Mouse (Mus musculus) gastrocnemius, adult 18-20 months (tissue): ENCODE results near the gene Sh3bgrl. TPM values are rescaled to one million over a fixed set of nuclear protein-coding genes. Genes with fewer than 3 reads are reported as not detected.
A peak's percentile ranks its signal among the peaks of the same experiment; 100 is the strongest.
"Not testable (repeated sequence)": the region's sequence is repeated elsewhere in the genome, so short reads cannot be mapped to it uniquely, and the experiment has no call there.

Source experiments
- DNase-seq: peaks from one replicate; pipeline ENCODE4 v3.0.0; 2021; ENCODE audit warnings: low spot score
- long read RNA-seq, 2 experiments: library from polyadenylated mRNA; stranded (forward); transcript quantifications; one replicate each; pipeline ENCODE4 v2.0.0; 2021
- total RNA-seq, 2 experiments: library from RNA; stranded (reverse); gene quantifications; 2 replicates each; pipeline ENCODE4 v1.2.3; 2021

Gene Sh3bgrl
- 1 to 10 TPM; 9.6 TPM for total RNA-seq
- long read RNA-seq, experiment 1, transcript Sh3bgrl-201 (4 exons, 2,882 nt), result major isoform, 8 of 15 reads
- long read RNA-seq, experiment 1, partial matches to known transcripts, result 0 of 15 reads
- long read RNA-seq, experiment 1, other reads (novel, unspliced or antisense), result 7 of 15 reads
- long read RNA-seq, experiment 2, transcript Sh3bgrl-201 (4 exons, 2,882 nt), result major isoform, 10 of 20 reads
- long read RNA-seq, experiment 2, partial matches to known transcripts, result 2 of 20 reads
- long read RNA-seq, experiment 2, other reads (novel, unspliced or antisense), result 8 of 20 reads

DNA sequence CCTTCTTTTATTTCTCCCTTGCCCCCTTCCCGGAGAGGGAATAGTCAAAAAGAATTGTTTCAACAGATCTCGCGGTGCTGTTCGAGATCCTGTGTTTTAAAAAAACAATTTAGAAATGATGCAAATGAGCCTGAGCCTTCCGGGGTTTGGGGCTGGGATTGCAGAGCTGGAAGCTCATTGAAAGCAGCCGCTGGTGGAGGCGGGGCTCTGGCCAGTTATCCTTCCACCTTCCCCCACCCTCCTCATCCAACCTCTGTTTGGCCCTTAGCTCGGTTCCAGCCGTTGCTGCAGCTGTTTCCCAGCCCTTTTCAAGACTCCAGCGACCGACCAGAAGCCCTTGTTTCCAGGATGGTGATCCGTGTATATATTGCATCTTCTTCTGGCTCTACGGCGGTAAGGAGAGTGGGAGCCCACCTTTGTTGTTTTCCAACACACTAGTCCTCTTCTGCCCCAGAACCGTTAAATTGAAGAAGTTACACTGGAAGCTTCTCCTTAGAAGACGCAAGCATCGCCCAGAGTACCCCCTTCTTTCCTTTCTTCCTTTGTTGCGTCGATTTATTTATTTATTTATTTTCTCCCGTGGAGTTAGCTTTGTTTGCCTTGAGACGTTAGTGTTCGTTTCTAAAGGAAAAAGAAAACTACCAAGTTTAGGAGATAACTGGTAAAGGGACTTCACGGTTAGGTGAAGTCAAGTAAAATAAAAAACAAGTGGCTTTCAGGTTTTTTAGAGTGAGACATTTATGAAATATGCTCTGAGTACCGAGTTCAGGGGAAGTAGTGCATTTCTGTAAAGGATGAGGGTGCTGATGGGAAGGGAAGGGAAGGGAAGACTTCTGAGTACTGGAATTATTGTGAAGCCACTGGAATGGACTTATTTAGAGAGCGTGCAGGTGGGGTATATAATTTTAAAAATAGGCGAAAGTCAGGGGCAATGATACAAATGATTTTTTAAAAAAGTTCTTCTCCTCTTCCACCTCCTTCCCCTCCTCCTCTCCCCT is at the start of gene Sh3bgrl:
TSS of gene Sh3bgrl (plus strand) at position 121 of the 998 bp plus-strand sequence.
- peak; percentile 72 for DNase-seq

DNA sequence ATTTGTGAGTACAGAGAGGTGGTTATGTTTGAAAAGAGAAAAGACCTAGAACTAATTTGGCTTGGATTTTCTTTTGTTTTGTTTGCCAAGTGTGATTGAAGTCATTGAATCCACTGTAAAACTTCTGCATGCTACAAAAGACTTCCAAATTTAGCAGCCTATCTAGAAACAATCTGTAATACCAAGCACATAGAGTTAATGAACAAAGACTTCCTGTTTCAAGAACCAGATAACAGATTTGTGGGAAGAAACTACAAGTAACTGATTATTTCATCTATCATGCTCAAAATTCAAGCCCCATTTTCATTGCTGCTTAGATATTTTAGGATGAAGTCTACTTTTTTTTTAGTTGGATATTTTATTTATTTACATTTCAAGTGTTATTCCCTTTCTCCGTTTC is 47.4 kb upstream of the Sh3bgrl start:
- no peak for DNase-seq

DNA sequence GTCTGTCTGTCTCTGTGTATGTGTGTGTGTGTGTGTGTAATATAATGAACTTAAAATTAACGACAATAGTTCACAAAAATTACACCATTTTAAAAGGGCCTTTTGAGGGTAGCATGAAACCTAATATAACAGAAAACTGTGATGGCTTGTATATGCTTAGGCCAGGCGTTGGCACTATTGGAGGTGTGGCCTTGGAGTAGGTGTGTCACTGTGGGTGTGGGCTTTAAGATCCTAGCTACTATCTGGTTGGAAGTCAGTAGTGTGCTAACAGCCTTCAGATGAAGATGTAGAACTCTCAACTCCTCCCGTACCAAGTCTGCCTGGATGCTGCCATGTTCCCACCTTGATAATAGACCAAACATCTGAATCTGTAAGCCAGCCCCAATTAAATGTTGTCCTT is 23.4 kb upstream of the Sh3bgrl start:
- DNase-seq, result no peak

DNA sequence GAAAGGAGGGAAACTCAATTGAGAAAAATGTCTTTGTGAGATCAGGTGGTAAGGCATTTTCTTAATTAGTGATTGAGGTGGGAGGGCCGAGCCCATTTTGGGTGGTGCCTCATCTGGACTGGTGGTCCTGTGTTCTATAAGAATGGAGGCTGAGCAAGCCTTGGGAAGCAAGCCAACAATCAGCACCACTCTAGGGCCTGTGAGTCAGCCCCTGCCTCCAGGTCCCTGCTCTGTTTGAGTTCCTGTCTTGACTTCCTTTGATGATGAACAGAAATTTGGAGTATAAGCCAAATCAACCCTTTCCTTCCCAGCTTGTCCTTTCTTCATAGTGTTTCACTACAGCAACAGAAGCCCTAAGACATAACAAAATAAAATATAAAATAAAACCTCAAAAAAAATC is 19.4 kb upstream of the Sh3bgrl start:
- DNase-seq, result no peak

DNA sequence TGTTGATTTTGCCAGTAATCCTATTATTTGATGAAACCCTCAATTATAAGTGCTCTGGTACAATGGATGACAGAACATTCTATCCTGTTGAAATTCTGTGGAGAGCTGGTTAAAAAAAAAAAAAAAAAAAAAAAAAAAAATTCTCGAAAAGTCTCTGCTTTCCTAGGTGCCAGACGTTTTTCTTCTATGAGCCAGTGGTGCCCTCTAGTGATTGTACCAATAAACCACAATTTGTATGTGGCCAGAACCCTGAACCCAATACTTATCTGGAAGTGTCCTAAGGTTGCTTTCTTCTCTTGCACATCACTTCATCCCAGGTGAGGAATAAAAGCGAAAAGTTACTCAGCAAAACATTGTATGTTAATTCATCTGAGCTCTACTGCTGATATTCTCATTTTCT is 18.8 kb upstream of the Sh3bgrl start:
- DNase-seq, result peak; percentile 4

DNA sequence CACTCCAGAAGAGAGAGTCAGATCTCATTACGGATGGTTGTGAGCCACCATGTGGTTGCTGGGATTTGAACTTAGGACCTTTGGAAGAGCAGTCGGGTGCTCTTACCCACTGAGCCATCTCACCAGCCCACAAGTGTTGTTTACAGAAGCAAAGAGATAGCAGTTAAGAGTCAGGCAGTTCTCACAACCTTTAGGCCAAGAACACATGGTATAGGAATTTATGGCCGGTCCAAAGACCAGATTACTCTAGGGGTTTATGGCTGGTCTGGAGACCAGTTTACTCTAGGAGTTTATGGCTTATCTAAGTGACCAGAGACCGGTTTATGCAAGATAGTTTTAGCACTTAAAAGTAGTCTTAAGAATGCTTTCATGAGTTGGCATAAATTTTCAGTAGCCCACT is 15.8 kb upstream of the Sh3bgrl start:
- DNase-seq, result not testable (repeated sequence)

DNA sequence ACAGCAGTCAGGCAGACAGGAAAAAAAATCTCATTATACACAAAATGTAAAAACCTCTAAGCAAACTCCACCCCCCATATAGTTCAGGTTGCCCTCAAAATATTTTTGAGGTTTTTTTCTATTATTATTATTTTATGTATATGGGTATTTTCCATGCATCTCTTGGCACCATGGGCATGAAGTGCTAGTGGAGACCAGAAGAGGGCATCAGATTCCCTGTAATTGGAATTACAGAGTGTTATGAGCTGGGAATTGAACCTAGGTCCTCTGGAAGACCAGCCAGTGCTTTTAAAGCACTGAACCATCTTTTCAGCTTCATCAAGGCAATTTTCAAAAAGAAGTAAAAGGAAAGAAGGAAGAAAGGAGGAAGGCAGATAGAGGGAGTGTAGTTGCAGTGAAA is 8.1 kb upstream of the Sh3bgrl start:
- no peak for DNase-seq

DNA sequence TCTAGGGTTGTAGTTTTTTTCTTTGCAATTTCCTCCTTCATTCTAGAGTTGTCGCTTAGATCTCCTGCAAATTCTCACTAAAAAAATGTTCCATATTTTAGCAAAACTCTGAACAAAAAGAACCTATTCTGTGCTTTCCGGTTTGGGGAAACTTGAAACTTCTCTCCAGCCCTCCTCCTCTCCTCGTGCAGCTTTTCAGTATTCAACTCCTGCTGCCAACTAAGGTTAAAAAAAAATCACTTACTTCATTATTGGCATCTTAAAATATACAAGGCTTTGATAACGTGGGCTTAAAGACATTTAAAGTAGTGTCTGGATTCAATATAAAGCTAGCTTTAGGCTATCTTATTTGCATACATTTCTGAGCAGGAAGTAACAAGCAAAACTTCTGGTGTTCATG is 365 bp upstream of the Sh3bgrl start:
- no peak for DNase-seq

DNA sequence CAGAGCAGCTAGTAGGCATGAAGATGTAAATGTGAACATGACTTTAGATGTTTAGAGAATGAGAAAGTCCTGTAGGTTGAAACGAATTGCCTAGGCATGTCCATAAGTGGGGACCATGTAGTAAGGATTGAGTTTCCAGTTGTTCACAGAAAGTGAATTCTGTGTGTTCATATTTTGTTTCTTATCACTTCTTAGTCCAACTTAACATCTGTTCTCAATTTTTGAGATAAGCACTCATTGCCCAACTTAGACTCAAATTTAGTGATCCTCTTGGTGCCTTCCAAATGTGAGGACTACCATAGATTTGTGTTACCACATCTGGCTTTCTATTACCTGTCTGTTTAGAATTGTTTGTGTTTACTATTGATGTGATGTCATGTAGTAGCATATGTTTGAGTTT is 3.3 kb downstream of the Sh3bgrl start:
- no peak for DNase-seq

DNA sequence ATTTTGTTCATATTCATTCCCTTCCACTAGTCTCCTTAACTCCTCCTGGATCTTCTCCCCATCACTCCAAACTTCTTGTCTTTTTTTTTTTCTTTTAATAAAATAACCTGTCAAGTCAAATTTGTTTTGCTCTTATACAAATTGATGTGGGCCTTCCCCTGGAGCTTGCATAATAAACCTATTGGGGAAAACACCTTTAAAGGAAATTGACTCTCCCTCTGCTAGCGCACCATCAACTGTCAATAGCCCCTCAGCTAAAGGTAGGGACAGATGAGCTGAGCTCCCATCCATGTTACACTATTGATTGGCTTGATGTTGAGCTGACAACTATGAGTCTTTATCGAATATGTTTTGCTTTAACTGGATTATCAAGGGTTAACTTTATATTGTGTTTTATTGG is 5.3 kb downstream of the Sh3bgrl start:
- DNase-seq, result no peak

DNA sequence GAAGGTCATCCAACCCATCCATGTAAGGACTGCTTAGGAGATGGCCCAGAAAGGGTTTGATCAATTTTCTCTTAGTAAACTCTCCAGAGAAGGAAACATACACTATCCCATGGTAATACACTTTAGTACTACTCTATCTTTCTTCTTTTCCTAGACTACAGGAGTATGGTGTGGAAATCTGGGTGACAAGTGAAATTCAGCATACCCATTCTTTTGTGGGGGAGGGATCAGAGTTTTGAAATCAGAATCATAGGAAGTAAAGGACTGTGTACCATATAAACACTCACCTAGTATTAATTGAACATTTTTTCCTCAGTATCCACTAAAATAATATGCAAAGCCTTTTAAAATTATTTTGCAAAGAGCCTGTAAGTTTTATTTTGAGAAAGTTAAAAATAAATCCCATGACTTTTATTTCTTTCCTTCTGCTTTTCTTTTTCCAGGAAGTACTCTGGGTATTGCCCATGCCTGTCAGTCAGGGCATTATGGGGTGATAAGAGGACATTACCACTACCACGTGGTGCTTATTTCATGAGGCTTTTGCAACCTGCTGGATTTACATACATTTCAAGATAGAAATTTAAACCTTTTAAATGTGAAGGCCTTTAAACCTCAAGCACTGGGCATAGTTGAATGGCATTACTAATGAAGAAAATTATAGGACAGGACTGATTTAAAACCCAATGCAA is 13.1 kb downstream of the Sh3bgrl start:
- DNase-seq, result no peak

DNA sequence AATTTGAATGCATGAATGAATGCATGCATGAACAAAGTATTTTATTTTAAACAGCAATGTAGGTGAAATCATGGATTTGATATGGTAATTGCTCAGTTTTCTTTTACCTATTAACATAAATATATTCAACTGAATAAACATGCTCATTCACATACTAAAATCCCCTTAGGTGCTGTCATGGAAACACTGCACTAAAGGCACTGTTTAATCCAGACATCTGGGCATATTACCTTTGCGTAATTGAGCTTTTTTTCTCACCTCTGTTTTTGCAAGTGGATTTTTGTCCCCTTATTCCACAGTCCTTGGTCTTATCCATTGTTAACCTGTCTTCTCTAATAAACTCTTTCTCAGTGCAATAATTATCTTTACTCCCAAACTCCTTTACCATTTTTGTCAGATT is 17.7 kb downstream of the Sh3bgrl start:
- DNase-seq, result no peak

DNA sequence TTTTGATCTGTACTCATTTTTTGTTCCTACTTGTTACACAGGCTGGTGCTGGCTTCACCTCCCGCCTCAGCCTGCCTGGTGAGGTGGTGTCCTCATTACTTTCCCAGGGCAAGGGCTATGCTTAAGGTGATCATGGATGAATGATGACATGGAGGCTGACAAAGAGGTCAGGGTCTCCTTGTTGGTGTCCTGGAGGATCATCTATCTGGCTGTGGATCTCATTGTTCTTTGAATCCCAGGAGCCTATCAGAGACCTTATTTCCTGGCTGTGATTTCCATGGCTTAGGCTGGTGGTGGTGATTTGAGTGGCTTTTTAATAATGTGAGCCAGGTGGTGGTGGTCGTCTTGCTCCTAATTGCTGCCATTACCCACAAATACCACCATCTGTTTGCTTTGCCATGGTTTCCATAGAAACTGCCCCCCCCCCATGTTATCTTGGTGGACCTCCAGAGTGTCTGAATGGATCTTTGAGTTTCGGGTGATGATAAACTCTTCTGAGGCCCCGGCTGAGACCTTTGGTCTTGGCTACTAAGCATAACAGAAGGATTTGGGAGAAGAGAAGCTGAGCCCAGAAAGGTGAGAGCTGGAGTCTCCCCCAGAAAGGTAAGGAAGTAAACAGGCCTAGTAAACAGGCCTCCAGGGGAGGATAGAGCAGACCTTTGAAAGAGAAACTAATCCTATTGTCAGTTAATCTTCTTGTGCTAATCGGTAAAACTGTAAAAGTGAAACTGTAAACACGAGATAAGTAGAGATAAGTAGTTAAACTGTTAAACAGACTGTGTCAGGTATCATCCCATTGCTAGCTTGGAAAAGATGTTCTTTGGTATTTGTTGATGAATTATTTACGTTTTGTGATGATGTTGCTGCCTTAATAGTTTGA is 18.5 kb downstream of the Sh3bgrl start:
- no peak for DNase-seq

DNA sequence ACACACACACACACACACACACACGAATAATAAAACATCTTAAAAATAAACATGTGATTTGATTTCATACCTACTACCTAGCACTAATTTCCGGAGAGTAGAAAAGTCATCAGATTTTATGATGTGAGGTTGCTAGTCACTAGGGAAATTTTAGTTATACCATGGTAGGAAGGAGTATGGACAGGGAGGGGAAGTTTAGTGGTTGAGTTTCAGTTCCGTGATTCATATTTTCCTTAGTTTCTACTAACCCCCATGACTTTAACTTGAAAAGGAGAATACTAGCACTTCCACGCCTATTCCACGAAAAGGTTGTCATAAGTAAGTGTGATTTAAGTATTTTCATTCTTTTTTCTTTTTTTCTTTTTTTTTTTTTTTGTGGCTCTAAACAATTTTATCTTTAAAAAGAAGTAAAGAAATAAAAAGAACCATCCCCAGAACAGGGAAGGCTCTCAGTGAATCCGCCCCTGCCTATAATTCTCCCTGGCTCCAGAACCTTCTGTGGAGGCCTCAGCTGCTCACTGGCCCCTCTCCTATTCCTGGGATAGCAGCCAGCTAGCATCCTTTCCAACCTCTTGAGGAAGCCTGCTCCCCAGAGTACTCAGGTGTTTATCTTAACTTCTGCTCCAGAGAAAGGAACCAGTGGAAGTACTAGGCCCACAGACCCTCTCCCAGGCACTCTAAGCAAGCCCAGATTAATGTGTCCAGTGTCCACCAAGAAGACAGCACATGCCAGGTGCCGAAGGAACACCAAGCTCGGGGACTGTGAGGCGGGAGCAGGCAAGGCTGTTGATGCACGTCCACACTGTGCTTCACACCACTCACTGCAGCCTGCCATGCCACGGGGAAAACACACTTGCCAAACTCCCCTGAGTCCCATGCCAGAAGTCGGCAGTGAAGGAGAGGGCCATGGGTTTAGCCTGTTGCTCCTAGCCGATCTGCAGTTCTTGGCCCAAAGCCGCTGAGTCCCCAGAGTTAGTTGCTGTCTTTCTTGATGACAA is 25.0 kb downstream of the Sh3bgrl start:
- DNase-seq, result no peak

DNA sequence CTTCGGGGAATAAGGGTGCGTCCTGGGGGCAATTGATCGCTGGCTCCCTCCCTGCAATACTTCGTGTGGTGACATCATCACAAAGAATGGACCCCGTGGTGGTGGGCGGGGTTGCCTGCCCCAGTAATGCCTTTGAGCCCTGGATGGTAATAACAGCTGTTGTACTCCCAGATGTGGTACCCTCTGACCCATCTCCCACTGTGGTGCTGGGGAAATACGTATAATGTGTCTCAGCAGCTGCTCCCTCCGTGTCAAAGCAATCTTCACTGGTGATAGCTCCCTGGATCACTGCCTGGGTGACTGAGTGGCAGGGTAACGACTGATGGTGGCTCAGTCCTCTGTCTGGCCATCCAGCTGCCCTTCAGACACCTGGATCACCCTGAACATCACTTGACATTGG is 26.0 kb downstream of the Sh3bgrl start:
- DNase-seq, result peak; percentile 2

DNA sequence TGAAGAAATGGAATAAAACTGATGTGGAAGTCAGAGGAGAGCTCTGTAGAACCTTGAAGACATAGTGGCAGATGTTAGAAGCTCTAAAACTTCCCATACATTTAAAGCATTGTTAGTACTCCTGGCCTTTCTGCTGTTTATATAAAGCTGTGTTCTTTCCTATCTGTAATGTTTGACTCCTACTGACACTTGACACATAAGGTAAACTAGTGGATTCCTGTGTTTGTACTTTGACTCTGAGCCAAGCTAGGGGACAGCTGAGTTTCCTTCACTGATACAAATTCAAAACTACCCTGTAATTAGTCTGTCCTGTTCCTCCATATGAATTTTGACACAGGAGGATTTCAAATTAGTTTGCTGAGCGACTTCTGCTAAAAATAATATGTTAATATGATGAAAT is 27.5 kb downstream of the Sh3bgrl start:
- DNase-seq, result no peak

DNA sequence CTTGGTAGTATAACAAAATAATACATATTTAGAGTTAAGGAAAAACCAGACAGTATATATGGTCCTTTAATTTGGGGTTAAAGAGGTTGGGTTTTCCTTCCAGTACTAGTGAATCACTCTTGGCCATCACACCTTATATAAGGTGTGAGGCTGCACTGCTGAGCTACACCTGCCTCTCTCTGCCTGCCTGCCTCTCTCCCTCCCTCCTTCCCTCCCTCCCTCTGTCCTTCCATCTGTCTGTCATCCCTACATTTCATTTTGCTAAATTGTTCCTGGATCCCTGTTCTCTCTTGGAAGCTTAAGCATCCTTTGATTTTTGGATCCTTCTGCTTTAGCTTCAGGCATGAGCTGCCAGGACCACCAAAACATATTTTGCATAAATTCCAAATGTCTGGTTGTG is 28.6 kb downstream of the Sh3bgrl start:
- no peak for DNase-seq

DNA sequence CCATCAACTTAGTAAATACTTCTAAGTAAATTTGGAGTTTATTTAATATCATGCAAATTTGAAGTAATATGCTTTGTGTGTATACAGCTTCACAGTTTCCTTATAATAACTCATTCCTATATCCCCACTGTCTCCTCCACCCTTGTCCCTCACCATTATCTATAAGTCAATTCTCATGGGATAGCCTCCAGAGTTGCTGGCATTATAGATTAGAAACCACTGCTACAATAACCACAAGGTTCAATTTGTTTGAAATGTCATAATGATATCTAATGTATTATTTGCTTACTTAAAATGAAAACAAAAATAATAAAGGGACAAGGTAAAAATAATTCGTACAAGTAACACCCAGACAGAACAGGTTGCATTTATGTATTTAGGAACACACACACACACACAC is 31.7 kb downstream of the Sh3bgrl start:
- no peak for DNase-seq

DNA sequence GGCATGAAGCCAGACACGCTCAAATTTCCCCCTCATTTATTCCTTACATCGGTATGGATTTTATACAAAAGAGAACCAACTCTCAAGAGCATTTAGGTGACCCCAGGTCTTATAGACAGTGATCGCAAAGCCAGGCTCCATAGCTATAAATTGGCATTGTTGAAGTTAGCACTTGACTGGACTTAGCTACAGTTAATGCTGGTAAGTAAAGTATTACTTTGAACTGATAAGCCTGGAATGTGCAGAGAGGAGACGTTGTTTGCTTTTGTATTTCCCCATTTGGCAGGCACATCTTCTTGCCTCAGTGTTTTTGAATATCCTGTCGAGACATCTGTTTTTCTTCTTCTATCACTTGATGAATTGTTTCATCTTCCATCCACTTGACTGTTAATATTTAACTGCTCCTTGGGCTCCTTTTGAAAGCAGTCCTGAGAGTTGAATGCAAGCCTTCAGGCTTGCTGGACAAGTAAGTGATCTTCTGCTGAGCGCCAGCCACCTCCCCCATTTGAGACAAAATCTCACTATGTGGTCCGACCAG is 32.5 kb downstream of the Sh3bgrl start:
- no peak for DNase-seq

DNA sequence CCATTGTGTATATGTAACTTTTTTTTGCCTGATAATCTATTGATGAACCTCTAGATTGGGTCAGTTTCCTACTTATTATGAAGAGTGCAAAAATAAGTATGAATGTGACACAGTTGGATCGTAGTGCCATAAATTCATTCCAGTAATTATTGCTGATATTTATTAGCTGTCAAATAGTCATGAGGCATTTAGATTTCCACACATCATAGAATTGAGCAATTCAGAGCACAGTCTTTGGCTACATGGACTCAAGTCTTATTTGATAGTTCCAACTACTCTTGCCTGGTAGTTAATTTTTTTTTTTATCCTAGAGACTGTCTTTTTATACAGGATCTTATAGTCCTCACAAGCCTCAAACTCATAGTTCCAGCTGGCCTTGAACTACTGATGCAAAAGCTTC is 34.9 kb downstream of the Sh3bgrl start:
- DNase-seq, result no peak
